Mouse (Mus musculus) T-helper 1 cell (primary cell): ENCODE data around the gene Fut8.

Experiments used
- in situ Hi-C: fragments of 300-600 bp; cut with MboI, MseI; formaldehyde crosslinking; loops from one replicate; pipeline ENCODE4 v1.15.1; 2025; ENCODE audit warnings: high pct_unique_total_duplicates

The Fut8 gene

DNA sequence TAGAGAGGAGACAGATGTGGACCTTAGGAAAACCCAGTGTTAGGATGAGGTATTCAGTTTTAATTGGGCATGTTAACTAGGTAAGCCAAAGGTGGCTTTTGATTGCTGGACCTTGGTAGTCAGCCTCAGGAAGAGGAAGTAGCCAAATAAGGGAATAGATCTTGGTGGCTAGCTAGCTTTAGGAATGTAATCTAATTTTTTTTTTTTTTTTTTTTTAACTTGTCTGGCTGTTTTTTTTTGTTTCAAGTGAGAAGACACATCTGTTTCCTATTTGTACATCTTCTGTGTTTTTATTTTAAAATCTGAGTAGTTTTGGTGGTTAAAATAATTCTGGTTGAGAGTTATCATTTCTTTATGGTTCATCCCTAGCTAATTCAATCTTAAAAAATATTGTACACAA is 65.4 kb downstream of the Fut8 start:
- in situ Hi-C loops: no loop called here

DNA sequence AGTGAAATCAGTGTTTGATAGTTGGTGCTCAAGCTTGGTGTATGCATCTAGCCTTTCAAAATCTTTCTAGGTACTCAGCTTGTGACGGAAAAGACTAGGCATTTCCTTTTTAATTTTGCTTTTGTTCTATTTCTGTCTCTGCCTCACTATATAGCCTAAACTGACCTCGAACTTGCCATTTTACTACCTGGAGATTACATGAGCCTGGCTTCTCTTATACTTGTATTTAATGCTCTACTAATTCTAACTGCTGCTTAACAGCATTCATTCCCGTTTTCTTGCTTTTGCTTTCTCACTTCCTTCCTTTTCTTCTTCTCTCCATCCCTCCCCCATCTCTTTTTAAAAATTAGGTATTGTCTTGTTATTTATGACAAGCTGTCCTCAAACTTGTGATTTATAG is 67.6 kb downstream of the Fut8 start:
- in situ Hi-C loops: no loop called here

DNA sequence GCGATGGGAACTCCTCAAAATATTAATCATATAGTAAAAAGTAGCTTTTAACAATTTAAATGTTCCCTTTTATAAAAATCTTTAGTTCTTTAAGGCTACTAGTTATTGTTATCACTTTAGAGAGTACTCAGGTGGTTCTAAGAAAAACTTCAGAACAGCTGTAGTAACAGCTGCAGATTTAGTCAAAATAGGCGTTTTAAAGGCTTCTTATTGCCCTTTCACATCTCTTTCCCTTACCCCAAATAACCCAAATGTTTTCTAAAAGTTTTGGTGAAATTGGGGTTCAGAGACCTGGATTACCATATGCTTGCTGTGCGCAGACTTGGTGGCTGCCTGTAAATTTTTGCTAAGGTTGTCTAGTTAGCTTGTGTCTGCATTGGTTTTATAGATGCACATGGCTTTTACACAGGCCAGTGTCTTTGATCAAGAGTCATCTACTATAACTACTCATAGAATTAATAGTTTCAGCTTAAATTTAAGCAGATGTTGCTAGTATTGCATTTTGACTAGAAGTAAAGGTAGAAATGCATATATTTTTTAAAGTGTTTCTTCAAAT is 68.9 kb downstream of the Fut8 start:
- in situ Hi-C loops: no loop called here

DNA sequence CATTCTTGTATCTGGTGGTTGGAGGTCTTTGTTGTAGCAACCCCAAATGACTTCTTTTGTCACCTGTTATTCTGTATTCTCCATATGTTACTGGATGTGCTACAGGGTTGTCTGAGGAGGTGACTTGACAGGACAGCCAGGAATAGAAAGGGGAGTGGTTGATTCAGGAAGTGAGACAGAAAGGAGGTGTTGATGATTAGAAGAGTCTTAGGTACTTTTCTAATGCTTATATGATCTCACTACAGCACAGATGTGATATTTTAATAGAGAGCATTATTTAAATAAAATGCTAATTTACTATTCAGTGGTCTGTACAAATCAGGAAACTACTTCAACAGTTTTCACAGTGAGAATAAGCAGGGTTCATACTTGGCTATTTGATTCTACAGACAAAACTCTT is 71.6 kb downstream of the Fut8 start:
- in situ Hi-C loops: no loop called here

DNA sequence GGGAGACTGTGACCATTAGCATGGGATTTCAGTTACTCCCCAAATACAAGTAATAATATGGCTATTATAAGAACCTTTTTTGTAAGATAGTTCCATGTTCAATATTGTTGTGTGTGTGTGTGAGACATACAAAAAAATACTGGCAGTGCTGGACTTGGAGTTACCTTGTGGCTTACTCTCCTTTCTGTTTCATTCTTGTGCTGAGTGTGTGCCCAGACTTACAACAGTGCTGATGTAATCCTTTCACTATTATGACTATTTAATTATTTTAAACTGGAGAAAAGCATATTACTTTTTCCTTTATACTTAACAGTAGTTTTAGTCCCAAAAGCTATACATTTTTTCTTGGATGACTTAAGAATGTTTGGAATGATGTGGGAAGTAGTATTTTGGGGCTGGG is 75.6 kb downstream of the Fut8 start:
- in situ Hi-C loops: no loop called here

DNA sequence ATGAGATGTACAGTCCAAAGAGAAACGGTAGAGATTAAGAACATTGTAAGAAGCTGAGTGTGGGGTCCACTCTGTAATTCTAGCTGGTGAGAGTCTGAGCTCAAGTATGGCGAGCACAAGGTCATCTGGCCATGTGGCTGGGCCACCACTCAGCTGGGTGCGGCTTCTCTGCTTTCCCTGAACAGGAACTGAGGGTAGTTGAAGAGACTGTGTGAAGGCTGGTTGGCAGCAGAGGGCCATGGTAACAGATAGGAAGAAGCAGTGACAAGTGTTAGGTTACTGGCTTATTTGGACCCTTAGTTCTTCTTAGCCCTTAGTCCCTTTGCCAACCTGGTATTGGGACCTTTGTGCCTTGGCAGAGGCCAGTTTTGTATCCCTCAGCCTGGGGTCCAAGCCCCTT is 86.2 kb downstream of the Fut8 start:
- in situ Hi-C loops: no loop called here

DNA sequence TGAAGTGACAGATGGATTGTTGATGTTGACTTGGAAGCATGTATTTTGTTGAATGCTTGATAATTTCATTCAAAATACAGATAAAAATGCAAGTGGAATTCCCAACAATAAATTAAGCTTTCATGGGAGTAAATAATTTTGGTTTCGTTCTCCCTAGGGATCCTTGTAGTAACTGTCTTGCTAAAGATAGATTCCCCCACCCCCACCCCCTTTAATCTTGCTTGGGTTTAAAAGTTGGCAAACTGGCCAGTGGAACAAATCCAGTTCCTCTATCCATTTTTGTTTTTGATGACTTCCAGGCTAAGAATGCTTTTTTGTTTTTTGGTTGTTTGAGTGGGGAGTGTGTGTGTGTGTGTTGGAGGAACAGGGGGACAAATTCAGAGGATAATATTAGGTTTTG is 108.6 kb downstream of the Fut8 start:
- in situ Hi-C loops: no loop called here

DNA sequence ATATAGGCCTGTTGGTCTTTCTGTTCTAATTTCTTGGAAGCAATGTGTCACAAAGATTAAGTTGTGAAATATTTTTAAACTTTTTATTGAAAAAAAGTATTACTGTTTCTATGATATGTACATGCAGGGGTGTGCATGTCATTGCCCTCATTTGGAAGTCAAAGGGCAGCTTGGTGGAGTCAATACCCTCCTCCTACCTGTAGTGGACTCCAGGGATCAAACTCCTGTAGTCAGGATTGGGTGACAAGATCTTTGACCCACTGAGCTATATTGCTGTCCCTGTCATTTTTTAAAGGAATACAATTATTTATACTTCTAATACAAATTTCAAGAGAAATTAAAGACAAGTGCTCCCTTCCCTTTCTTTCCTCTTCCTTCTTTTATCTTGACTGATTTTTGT is 111.6 kb downstream of the Fut8 start:
- in situ Hi-C loops: no loop called here

DNA sequence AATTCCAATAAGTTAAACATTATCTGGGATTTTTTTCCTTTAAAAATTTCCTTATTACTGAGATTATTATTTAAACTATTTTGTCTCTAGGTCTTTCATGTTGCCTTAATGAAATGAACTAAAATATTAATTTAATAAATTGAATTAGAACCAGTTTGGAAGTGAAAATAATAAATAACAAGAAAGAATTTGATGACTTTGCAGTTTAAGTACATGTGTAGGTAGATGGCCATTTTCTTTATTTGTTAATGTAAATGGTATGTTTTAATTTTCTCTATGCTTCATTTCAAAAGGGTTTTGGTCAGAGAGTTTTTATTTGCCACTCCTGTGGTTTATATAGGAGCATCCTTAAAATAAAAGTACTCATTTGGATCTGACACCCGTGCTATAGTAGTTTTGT is 177.8 kb downstream of the Fut8 start:
- in situ Hi-C loops: no loop called here

DNA sequence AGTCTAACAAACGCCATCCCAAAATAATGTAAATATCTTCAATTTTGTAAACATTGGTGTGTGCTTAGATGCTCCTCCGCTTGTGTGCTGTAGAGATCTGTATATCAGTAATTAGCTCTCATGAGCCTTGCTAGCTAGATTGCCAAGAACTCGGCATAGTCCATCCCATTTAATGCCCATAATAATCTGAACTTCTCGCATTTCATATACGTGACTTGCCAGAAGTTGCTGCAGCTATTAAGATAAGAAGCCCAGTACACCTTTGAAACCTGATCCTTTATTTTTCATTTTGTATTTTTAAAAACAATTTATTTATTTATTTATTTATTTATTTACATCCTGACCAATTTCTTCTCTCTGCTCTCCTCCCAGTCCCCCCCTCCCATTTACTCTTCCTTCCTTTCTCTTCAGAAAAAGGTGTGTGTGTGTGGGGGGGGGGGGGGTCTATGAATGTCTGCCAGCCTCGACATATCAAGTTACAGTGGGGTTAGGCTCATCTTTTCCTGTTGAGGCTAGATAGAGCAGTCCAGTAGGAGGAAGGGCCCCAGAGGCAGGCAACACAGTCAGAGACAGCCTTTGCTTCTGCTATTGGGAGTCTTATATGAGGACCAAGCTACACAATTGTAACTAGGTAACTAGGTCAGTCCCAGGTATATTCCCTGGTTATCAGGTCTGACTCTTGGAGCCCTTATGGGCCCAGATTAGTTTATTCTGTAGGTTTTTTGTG is 183.9 kb downstream of the Fut8 start:
- in situ Hi-C loops: loop anchor here (10.0 kb wide), 1 partner anchor 47 kb away; no protein-coding TSS in a partner anchor

DNA sequence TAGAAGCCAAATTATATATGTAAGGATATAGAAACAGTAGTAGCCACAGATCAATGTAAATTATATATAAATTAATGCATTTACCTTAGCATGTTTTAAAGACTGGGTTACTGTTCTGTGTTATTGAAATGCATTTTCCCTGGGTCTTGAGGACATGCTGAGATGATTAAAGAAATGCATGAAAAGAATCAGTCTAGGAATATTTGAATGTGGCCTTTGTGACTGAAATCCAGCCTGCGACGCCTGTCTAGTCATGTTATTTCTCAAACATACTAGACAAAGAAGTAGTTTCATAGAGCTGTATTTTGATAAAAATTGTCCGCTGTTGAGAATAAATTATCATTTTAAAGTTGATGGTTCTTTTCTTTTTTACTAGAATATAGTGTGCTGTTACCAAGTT is 188.2 kb downstream of the Fut8 start:
- in situ Hi-C loops: loop anchor here (10.0 kb wide), 1 partner anchor 51 kb away; no protein-coding TSS in a partner anchor

DNA sequence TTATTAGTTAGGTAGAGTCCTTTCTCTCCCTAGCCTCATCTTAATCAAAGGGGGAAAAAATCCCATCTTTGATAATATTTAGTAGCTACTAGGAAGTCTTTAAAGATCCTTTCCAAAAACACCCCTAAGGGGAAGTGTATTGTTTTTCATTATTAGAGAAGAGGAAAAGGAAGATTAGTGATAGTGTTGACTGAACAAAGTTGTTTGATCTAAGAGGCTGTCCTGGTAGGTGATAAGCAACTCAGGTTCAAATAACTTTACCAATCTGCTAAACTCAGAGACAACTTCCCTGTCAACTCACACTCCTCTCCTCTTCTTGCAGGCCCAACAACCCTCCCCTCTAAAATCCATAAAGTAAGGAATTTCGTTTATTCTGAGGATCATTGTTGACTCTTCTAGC is 190.2 kb downstream of the Fut8 start:
- in situ Hi-C loops: loop anchor here (10.0 kb wide), 1 partner anchor 53 kb away; no protein-coding TSS in a partner anchor

DNA sequence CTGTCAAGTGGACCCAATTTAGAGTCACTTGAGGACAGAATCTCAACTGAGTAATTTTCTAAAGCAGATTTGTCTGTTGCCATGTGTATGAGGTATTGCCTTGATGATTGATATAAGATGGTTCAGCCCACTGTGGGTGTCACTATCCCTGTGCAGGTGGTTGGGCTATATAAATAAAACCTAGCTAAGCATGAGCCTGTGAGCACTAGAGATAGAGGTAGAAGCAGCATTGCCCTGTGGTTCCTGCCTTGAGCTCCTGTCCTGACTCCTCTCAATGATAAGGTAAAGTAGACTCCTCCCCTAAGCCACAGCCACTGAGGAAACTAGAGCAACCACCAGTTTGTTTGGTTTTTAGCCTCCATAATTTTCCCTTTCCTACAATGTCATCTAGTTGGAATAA is 191.5 kb downstream of the Fut8 start:
- in situ Hi-C loops: loop anchor here (10.0 kb wide), 1 partner anchor 55 kb away; no protein-coding TSS in a partner anchor

DNA sequence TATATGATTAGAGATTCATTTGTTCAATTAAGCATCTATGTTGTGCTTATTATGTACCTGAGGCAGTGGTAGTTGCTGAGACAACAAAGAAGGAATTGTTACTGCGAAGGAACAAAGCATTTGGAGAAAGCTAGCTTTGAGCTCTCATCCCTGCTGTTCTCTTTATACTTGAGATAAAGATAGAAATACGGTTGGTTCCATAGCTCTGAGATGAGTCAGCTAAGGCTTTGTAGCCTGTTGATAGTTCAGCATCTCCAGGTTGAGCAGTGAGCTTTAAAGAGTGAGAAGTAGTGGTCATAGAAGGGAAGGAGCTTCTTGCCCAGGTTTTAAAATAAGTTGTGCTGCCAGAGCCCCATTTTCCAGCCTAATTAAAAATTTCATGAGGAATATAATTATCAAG is 198.8 kb downstream of the Fut8 start:
- in situ Hi-C loops: no loop called here

DNA sequence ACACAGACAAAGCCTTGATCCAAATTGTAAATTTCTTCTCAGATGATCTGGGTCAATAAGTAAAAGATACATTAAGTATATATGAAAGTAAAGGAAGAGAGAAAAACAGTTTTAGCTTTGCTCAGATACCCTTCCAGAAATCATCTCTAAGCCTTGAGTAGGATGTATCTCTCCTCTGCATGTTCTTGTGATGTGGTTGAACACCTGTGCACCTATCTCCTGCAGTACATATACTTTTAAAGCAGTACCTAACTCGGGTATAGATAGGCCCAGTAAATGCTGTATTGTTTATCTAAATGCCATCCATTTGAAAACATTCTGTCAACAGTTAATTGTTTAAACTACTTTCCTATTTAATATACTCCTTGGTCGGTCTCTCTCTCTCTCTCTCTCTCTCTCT is 212.9 kb downstream of the Fut8 start:
- in situ Hi-C loops: no loop called here

DNA sequence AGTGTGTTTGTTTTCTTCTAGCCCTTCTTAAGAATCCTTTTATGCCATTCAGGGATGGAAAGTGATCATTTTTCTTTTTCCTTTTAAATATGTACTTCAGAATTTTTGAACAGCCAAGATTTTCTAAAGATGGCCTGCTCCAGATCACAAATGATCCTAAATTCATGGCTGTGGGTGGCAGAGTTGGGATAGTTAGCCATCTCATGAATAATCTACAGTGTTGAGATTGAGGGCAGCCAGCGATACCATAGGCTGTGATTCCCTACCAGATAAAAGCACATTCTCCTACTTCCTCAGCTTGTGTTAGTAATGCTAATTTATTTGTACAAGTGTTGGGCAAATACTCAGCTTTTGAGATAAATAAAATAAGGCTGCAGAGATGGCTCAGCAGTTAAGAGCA is 228.3 kb downstream of the Fut8 start:
- in situ Hi-C loops: no loop called here

DNA sequence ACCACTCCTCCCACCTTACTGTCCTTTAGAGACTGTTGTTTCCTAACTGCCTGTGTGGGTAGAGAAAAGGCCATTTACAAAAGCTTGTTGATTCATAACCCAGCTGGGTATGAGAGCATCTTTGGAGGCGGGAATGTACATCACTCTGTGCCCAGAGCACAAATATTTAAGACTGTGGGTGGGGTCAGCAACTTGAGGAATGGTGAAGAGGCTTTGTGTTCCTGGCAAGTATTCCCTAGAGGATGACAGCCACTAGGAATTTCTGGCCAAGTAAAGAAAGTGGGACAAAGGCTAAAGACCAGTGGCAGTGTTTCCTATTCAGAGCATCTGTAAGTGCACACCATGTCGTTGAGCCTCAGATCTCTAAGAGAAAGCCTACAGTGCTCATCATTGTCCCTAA is 242.0 kb downstream of the Fut8 start:
- in situ Hi-C loops: loop anchor here (10.0 kb wide), 1 partner anchor 1625 kb away; no protein-coding TSS in a partner anchor

DNA sequence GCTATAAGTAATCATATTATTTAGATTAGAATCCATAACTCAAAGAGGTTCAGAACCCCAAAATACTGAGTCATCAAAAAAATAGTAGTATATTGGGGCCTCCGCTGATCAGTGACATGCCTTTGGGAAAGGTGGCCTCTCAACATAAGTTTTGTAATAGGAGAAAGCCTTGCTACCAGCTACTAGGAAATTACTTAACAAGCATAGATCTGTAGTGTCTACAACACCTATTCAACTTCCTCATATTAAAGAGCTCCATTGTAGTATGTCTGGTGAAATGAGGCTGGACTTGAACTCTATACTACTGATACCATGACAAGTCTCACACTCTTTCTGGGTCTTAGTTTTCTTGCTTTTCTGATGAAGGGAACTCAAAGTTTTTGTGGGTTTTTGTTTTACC is 243.2 kb downstream of the Fut8 start:
- in situ Hi-C loops: loop anchor here (10.0 kb wide), 1 partner anchor 1624 kb away; no protein-coding TSS in a partner anchor

DNA sequence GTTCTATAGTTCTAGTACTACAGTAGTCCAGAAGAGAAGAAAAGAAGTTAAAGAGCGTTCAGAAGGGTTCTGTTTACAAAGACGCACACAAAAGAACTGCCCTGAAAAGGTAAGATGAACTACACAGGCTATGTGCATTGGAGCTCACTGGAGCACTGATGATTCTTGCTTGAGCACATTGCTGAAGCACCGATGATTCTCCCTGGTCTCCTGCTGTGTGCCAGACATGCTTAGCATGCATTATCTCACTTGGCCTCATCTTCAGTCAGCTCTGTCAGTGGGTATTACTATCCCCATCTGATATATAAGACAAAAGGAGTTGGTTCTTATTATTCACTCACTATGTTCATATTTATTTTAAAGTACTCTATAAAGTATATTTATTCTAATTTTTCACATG is 243.9 kb downstream of the Fut8 start:
- in situ Hi-C loops: loop anchor here (10.0 kb wide), 1 partner anchor 1623 kb away; no protein-coding TSS in a partner anchor

DNA sequence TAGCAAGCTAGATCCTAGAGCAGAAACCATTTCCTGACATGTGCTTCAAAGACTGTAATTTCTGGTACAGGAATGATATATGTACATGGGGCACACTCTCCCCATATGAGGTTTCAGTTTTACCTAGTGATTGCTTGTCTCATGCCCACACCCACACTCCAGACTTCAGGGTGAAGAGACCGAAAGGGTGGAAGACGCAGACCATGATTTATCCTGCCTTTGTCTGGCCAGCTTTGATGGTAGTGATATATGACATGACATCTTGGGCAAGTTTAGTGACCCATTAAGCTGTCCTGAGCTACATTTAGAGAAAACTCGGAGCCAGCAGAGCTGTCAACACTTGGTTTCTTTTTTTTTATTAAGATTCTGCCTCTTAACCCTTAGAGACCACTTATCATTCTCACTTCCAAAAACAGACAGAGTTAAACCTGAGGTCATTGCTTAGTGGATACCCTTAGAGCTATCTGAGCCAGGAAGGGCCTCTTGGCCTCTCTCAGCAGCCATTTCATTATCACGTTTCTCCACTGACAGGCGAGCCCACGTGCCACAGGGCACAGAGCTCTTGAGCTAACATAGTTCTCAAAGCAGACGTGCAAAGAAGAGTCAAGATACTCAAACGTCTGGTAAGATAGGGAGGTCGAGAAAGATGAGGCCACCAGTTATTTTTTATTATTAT is 245.4 kb downstream of the Fut8 start:
- in situ Hi-C loops: loop anchor here (10.0 kb wide), 1 partner anchor 1621 kb away; no protein-coding TSS in a partner anchor

DNA sequence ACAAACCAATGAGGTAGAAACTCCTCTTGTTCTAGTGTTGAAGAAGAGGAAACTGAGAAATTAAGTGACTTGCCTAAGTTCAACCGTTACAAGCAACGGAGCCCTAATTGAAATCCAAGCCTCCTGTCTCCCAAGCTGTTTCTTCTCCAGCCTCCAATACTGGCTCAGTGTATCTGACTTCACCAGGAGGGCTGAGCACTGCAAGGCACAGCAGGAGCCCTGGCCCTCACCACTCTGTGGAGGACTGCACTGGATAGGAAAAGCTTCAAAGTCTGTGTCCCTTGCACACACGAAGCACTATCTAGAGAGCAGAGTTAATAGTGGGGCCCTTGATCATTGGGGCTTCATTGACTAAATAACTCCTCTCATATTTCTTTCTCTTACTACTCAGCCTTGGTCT is 246.8 kb downstream of the Fut8 start:
- in situ Hi-C loops: loop anchor here (10.0 kb wide), 1 partner anchor 1620 kb away; no protein-coding TSS in a partner anchor

DNA sequence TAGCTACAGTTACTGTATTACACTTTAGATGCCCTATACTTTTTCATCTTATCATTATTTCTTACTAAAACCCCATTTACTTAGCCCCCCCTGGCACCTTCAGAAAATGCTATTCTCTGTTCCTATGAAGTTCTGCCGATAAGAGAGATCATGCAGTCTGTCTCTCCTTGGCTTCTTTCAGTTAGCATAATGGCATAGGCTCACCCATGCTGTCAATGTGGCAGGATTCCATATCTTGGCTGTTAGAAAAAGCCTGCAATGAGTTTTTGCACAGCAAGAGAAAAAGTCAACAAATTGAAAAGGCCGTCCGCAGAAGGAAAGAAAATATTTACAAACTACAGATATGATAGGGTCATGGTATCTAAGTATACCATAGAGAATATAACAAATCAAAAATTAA is 253.6 kb downstream of the Fut8 start:
- in situ Hi-C loops: no loop called here

DNA sequence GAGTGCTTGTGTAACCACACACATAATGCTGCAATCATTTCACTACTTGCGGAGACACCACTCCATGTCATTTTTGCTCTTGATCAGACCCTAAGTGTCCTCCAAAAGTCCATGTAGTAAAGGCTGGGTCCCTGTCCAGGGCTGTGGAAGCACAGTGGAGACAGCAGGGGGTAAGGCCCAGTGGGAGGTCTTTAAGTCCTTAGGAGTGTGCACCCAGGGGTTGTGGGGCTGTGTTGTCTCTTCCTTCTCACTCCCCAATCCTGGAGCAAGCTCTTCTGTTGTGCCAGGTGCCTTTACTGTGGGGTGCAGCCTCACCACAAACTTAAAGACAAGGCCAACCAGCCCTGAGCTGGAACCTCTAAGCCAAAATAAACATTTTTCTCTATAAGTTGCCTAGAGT is 257.9 kb downstream of the Fut8 start:
- in situ Hi-C loops: no loop called here
